Mouse (Mus musculus) midbrain, embryonic 13.5 days (tissue): ENCODE measurements around the gene Tal1. TPM values are rescaled to one million over a fixed set of nuclear protein-coding genes. Genes with fewer than 3 reads are reported as not detected.

Experiments
- ATAC-seq: fragments of 200-750 bp; cut with Nextera tagmentation; 2 replicates; pipeline ENCODE4 v1.8.0; 2017; ENCODE audit warnings: mild to moderate bottlenecking, moderate TSS enrichment, moderate library complexity
- H3K27ac ChIP-seq: fragments of 300-500 bp; sonication (generic); 2 replicates; pipeline ENCODE4 v1.5.1; 2015; ENCODE audit warnings: inconsistent platforms, mild to moderate bottlenecking, moderate library complexity
- H3K27me3 ChIP-seq: fragments of 300-500 bp; sonication (generic); 2 replicates; pipeline ENCODE4 v1.6.1; 2015; ENCODE audit warnings: mild to moderate bottlenecking, inconsistent platforms
- H3K36me3 ChIP-seq: fragments of 300-500 bp; sonication (generic); 2 replicates; pipeline ENCODE4 v1.6.1; 2015; ENCODE audit warnings: mild to moderate bottlenecking, inconsistent platforms
- H3K4me1 ChIP-seq: fragments of 300-500 bp; sonication (generic); replicated peaks from 2 replicates; pipeline ENCODE4 v1.6.1; 2015; ENCODE audit warnings: inconsistent platforms
- H3K4me2 ChIP-seq: fragments of 300-500 bp; sonication (generic); replicated peaks from 2 replicates; pipeline ENCODE4 v1.6.1; 2015; ENCODE audit warnings: moderate library complexity, mild to moderate bottlenecking, inconsistent platforms
- H3K4me3 ChIP-seq: fragments of 300-500 bp; sonication (generic); replicated peaks from 2 replicates; pipeline ENCODE4 v1.5.1; 2015; ENCODE audit warnings: mild to moderate bottlenecking, inconsistent platforms
- H3K9ac ChIP-seq: fragments of 300-500 bp; sonication (generic); replicated peaks from 2 replicates; pipeline ENCODE4 v1.6.1; 2015; ENCODE audit warnings: mild to moderate bottlenecking, inconsistent platforms
- H3K9me3 ChIP-seq: fragments of 300-500 bp; sonication (generic); 2 replicates; pipeline ENCODE4 v1.6.1; 2016; ENCODE audit warnings: mild to moderate bottlenecking, inconsistent platforms
- WGBS: fragments of 180-500 bp; shearing (Covaris S2); methylation state at CpG from one replicate; pipeline ENCODE4 v1.1.7; 2015; 5-methylcytosine and 5-hydroxymethylcytosine counted together
- polyA plus RNA-seq: library from polyadenylated mRNA; unstranded; fragments of >200 nt; fragmentation: Nextera tagmentation; extraction: Ambion mirVana; gene quantifications from 2 replicates; pipeline ENCODE4 v1.2.1, GENCODE M21; 2015

Gene Tal1
- polyA plus RNA-seq, 1 experiment from 2014 or later, result 11.9 TPM

DNA sequence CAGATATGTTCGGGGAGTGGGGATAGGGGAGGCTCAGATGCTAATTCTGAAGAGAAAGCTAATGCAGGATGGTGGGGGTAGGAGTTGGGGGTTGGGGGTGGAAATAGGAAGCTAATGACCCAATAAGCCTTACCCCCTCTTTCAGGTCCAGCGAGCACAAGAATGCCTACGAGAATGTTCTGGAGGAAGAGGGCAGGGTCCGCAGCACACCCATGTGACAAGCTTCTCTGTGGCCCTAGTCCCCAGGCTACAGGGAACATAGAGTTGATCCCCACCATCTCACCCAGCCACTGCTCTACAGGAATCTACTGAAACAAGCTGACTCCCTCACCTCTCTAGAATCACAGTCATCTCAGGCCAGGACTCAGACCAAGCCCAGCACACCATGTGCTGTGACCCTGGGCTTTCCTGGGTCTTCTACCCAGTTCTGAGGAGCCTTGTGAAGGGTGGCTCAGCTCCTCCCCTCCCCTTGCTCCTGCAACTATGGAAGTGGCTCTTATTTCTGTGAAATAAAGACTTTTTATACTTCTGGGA lies 37.2 kb downstream of the Tal1 start:
- H3K4me1 ChIP-seq, result peaks cover 18% of the 10 kb centered on the region
- WGBS, result 82% methylated on average over 4 of the region's 4 CpGs
- H3K4me2 ChIP-seq, result no peak overlapping the region
- no peaks in the 10 kb centered on the region for H3K9me3 ChIP-seq
- H3K4me3 ChIP-seq, result no peak overlapping the region
- H3K27ac ChIP-seq, result no peak overlapping the region
- H3K36me3 ChIP-seq, result no peaks in the 10 kb centered on the region
- H3K9ac ChIP-seq, result no peak overlapping the region
- no peak for ATAC-seq
- H3K27me3 ChIP-seq, result peaks cover 38% of the 10 kb centered on the region

- Histone ChIP-seq H3K27me3 (peaks cover 34% of the 10 kb centered on the region), H3K4me1 (peaks cover 18% of the 10 kb centered on the region), H3K36me3 (no peaks in the 10 kb centered on the region), H3K4me3 (no peak overlapping the region), H3K9me3 (no peaks in the 10 kb centered on the region), H3K4me2 (no peak overlapping the region), H3K9ac (no peak overlapping the region), H3K27ac (no peak overlapping the region)
- WGBS, result 79% methylated on average over 2 of the region's 2 CpGs
- ATAC-seq, result no peak
Measured at GRCm38 (mm10) chr4:115094056-115094455, 37.8 kb downstream of the Tal1 start.

DNA sequence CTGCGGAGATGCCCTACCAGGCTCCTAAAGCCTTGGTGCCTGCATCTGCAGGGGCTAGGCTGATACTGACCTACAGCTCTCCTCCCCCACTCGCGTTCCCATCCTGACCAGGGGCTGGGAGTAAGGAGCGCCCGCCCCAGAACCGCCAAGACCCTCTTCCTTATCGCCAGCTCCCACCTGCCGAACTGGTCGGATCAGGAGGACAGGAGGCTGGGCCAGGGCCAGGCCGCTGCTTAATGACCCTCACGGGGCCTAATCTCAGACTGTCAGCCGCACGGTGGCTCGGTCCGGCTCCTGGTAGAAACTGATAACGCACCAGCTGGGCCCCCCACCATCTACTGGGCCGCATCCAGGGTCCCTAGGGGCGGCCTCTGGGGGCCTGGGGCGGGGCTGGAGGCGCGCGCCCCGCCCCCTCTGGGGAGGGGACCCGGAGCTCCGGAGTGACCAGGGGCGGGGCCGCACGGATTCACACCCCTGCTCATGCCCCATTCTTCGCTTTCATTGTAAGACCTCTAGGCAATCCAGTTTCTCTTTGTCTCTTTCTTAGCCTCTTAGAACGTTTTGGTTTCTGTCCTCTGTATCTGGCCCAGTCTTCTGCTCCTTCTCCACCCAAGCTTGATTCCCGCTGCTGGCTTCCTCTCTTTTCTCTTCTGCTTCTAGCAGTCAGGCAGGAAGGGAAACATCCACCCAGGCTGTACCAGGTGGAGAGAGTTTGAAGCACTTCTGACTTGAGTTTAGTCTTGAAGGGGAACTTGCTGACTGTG lies 39.6 kb downstream of the Tal1 start:
- Histone ChIP-seq H3K36me3 (no peaks in the 10 kb centered on the region), H3K27me3 (peaks cover 32% of the 10 kb centered on the region), H3K4me1 (peaks cover 18% of the 10 kb centered on the region), H3K4me3 (peak overlapping the region; percentile 41), H3K9ac (peak overlapping the region; percentile 72), H3K4me2 (peak overlapping the region; percentile 78), H3K27ac (peak overlapping the region; percentile 61), H3K9me3 (no peaks in the 10 kb centered on the region)
- peak; percentile 90 for ATAC-seq
- WGBS, result under 1% methylated on average over 25 of the region's 31 CpGs

- Histone ChIP-seq H3K9me3 (no peaks in the 10 kb centered on the region), H3K4me3 (peak overlapping the region; percentile 12; the same call in 1 of the 2 replicates), H3K27ac (peak overlapping the region; percentile 61), H3K27me3 (peaks cover 36% of the 10 kb centered on the region), H3K36me3 (no peaks in the 10 kb centered on the region), H3K4me1 (peaks cover 18% of the 10 kb centered on the region), H3K4me2 (peak overlapping the region; percentile 78), H3K9ac (no peak overlapping the region; the same call in 1 of the 2 replicates)
- peak; percentile 31; the same call in 1 of the 2 replicates for ATAC-seq
- WGBS, result 11% methylated on average over 11 of the region's 11 CpGs
Measured at GRCm38 (mm10) chr4:115096435-115097145, 40.4 kb downstream of the Tal1 start.

- no peaks in the 10 kb centered on the region for H3K9me3 ChIP-seq
- peaks cover 36% of the 10 kb centered on the region for H3K27me3 ChIP-seq
- under 1% methylated on average over 6 of the region's 6 CpGs for WGBS
- H3K4me3 ChIP-seq, result peak overlapping the region; percentile 12; the same call in 1 of the 2 replicates
- no peak overlapping the region for H3K9ac ChIP-seq
- no peak overlapping the region for H3K27ac ChIP-seq
- peak; percentile 17; the same call in 1 of the 2 replicates for ATAC-seq
- peak overlapping the region; percentile 78 for H3K4me2 ChIP-seq
- H3K4me1 ChIP-seq, result peaks cover 18% of the 10 kb centered on the region
- no peaks in the 10 kb centered on the region for H3K36me3 ChIP-seq
Measured at GRCm38 (mm10) chr4:115097146-115097496, 40.9 kb downstream of the Tal1 start.

- Histone ChIP-seq H3K36me3 (no peaks in the 10 kb centered on the region), H3K4me1 (peaks cover 5% of the 10 kb centered on the region), H3K9ac (no peak overlapping the region), H3K27me3 (peaks cover 8% of the 10 kb centered on the region), H3K9me3 (no peaks in the 10 kb centered on the region), H3K27ac (no peak overlapping the region), H3K4me2 (no peak overlapping the region), H3K4me3 (no peak overlapping the region)
- peak; percentile 63; the same call in 1 of the 2 replicates for ATAC-seq
- WGBS, result 39% methylated on average over 6 of the region's 6 CpGs
Measured at GRCm38 (mm10) chr4:115101682-115102081, 45.5 kb downstream of the Tal1 start.

GRCm38 (mm10) chr4:115103510-115103909 lies 47.3 kb downstream of the Tal1 start:
- 78% methylated on average over 4 of the region's 4 CpGs for WGBS
- Histone ChIP-seq H3K4me1 (no peaks in the 10 kb centered on the region), H3K9me3 (no peaks in the 10 kb centered on the region), H3K27ac (no peak overlapping the region), H3K36me3 (no peaks in the 10 kb centered on the region), H3K27me3 (peaks cover 5% of the 10 kb centered on the region; the same call in 1 of the 2 replicates), H3K4me2 (no peak overlapping the region), H3K9ac (no peak overlapping the region), H3K4me3 (no peak overlapping the region)
- no peak for ATAC-seq

DNA sequence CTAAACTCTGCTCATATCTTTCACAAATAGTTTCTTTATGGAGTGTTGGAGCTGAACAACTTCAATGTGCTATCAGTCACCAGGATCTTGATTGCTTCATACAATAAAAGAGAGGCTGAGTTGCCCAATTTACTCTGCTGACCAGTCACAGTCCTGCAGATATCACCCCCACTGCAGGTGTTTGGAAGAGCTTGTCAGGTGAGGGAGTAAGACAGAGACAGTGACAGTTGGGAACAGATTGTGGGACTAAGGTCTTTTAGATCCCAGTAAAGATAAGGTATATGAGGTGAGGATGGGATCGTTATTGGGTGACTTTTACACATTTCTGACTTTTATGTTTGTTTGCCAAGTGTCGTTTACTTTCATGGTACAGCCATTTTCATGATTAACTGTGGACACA lies 54.9 kb downstream of the Tal1 start:
- no peak overlapping the region for H3K9ac ChIP-seq
- H3K36me3 ChIP-seq, result no peaks in the 10 kb centered on the region
- H3K27ac ChIP-seq, result no peak overlapping the region
- H3K9me3 ChIP-seq, result no peaks in the 10 kb centered on the region
- WGBS, result 77% methylated on average over 2 of the region's 2 CpGs
- no peak overlapping the region for H3K4me3 ChIP-seq
- no peaks in the 10 kb centered on the region for H3K4me1 ChIP-seq
- H3K27me3 ChIP-seq, result no peaks in the 10 kb centered on the region
- no peak overlapping the region for H3K4me2 ChIP-seq
- ATAC-seq, result no peak

- Histone ChIP-seq H3K9me3 (no peaks in the 10 kb centered on the region), H3K36me3 (no peaks in the 10 kb centered on the region), H3K4me1 (no peaks in the 10 kb centered on the region), H3K4me3 (no peak overlapping the region), H3K27me3 (no peaks in the 10 kb centered on the region), H3K9ac (no peak overlapping the region), H3K27ac (no peak overlapping the region), H3K4me2 (no peak overlapping the region)
- no peak for ATAC-seq
- 30% methylated on average over 5 of the region's 5 CpGs for WGBS
Measured at GRCm38 (mm10) chr4:115113266-115113665, 57.0 kb downstream of the Tal1 start.

- Histone ChIP-seq H3K4me3 (no peak overlapping the region), H3K27ac (no peak overlapping the region), H3K9ac (no peak overlapping the region), H3K36me3 (no peaks in the 10 kb centered on the region), H3K4me1 (no peaks in the 10 kb centered on the region), H3K9me3 (no peaks in the 10 kb centered on the region), H3K4me2 (no peak overlapping the region), H3K27me3 (no peaks in the 10 kb centered on the region)
- ATAC-seq, result no peak
- 92% methylated on average over 3 of the region's 3 CpGs for WGBS
Measured at GRCm38 (mm10) chr4:115119642-115120041, 63.4 kb downstream of the Tal1 start.

DNA sequence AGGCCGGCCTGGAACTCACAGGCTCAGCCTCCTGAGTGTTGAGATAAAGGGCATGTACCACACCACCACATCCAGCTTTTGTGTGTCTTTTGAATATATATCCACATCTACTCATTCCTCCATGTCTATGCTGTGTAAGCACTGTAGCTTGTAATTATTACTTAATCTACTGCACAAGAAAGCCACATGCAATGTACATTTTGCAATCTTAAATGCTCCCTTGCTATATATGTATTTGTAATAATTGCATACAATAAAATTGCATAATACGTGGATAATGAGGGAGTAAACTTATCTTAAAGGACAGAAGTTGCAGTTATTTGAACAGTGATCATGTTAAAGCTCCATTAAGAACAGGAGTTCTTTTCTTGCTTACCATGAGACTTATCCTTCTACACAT lies 64.9 kb downstream of the Tal1 start:
- Histone ChIP-seq H3K4me3 (no peak overlapping the region), H3K27ac (no peak overlapping the region), H3K36me3 (no peaks in the 10 kb centered on the region), H3K9me3 (no peaks in the 10 kb centered on the region), H3K4me1 (no peaks in the 10 kb centered on the region), H3K4me2 (no peak overlapping the region), H3K27me3 (no peaks in the 10 kb centered on the region), H3K9ac (no peak overlapping the region)
- WGBS, result 81% methylated on average over 2 of the region's 2 CpGs
- no peak for ATAC-seq
